Mouse (Mus musculus): Measurements from ENCODE around the gene Tapbpl.
"Not testable (repeated sequence)": the region's sequence is repeated elsewhere in the genome, so short reads cannot be mapped to it uniquely, and the experiment has no call there.

The Tapbpl gene

GRCm38 (mm10) chr6:125231117-125232044 lies at the start of gene Tapbpl:
TSS of gene Tapbpl (minus strand) at chr6:125231860.
- DNase-seq (ENCODE audit: low spot score) = peak; percentile 47

- DNase-seq (ENCODE audit: low spot score) = no peak
Observed at GRCm38 (mm10) chr6:125279729-125280128, 48.1 kb upstream of the Tapbpl start.

DNA sequence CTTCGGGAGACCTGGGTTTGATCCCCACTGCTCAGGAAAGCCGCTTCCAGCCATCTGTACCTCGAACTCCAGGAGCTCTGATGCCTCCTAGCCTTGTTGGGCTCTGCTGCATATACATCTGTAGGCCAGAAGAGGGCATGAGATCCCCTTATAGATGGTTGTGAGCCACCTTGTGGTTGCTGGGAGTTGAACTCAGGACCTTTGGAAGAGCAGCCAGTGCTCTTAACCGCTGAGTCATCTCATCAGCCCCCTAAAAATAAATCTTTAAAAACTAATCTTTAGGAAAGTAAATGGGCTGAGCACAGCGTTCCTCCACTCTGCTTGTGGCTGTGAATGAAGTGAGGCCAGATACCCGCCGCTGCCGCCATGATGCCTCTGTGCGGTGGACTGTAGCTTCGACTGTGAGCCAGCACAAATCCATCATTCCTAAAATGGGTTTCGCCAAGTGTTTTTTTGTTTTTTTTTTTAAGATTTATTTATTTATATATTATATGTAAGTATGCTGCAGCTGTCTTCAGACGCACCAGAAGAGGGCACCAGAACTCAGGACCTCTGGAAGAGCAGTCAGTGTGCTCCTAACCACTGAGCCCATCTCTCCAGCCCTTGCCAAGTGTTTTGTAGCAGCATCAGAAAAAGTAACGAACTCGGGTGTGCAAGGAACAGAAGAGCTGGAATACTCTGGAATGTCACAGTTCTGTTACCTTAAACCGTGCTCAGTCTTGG lies 43.3 kb upstream of the Tapbpl start:
- peak; percentile 44 for DNase-seq (ENCODE audit: low spot score)

- no peak for DNase-seq (ENCODE audit: low spot score)
Observed at GRCm38 (mm10) chr6:125272228-125272785, 40.6 kb upstream of the Tapbpl start.

GRCm38 (mm10) chr6:125271455-125272227 lies 40.0 kb upstream of the Tapbpl start:
- DNase-seq (ENCODE audit: low spot score) = peak; percentile 89

DNA sequence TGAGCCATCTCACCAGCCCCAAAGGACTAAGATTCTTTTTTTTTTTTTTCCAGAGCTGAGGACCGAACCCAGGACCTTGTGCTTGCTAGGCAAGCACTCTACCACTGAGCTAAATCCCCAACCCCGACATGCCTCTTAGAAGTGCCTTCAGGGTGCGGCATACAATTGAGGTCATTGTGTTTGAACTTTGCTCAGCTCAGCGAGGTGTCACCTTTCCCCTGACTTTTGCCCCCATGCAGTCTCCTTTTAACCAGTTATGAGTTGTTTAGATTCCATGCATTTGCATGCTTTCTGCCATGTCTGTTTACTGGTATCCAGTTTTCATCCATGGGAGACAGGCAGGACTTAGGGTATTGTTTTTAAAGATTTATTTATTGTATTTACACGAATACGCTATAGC lies 37.1 kb upstream of the Tapbpl start:
- DNase-seq (ENCODE audit: low spot score) = no peak

GRCm38 (mm10) chr6:125267469-125267868 lies 35.8 kb upstream of the Tapbpl start:
- DNase-seq (ENCODE audit: low spot score) = no peak

DNA sequence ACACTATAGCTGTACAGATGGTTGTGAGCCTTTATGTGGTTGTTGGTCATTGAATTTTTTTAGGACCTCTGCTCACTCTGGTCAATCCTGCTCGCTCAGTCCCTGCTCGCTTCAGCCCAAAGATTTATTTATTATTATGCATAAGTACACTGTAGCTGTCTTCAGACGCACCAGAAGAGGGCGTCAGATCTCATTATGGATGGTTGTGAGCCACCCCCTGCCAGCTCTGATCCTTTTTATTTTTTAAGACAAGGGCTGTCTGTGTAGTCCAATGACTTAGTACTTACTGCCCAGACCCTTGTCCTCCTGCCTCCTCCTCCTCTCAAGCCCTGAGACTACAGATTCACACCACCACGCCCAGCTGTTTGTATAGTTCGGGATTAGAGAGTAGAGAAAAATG lies 34.9 kb upstream of the Tapbpl start:
- DNase-seq (ENCODE audit: low spot score) = not testable (repeated sequence)

DNA sequence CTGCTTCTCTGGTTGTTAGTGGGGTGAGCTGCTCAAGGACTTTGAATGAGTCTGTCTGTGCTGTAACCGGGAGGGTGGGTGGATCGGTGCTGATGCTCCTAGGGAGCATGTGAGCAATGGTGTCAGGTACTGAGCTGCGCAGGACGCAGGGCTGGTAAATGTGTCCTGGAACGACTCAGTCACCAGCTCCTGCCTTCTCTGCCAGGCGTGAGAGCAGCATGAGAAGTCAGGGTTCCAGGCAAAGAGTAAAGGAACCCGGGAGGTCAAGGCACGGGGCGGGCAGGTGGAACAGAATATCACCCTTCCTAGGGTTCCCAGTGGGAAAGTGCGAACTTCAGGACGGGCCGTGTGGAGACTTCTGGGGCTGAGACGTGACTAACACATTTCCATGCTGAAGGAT lies 34.4 kb upstream of the Tapbpl start:
- DNase-seq (ENCODE audit: low spot score) = no peak

DNA sequence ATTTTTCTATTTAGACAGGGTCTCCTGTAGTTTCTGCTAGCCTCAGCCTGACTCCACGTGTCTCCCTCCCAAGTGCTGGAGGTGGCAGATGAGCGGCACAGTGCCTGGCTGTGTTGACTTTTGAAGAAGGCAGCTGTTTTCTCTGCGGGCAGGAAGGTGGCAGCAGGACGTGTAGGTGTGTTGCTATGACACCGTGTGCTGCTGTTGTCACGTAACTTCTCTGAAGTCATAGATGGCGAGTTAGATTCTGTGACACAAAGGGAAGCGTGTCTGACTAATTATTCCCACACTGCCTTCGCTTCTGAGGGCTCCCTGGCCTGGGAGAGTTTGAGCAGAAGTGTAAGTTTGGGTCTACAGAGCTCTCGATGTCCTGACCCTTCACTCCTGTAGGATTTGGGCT lies 33.6 kb upstream of the Tapbpl start:
- DNase-seq (ENCODE audit: low spot score) = no peak

DNA sequence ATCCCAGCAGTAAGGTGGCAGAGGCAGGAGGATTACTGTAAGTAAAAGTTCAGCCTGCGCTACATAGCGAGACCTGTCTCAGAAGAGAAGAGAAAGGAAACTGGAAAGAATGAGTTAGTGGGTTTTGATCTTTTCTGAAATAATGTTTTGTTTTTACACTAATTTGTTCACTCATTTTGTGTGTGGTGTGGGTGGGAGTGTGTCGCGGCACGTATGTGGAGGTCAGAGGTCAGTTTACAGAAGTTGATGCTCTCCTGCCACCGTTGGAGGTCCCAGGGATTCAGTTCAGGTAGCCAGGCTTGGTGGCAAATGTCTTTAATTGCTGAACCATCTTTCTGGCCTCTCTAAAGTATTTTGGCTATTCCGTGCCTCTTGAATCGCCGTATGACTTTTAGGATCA lies 32.6 kb upstream of the Tapbpl start:
- no peak for DNase-seq (ENCODE audit: low spot score)

GRCm38 (mm10) chr6:125260006-125260555 lies 28.4 kb upstream of the Tapbpl start:
- DNase-seq (ENCODE audit: low spot score) = no peak

- DNase-seq (ENCODE audit: low spot score) = no peak
Observed at GRCm38 (mm10) chr6:125256222-125256966, 24.7 kb upstream of the Tapbpl start.

DNA sequence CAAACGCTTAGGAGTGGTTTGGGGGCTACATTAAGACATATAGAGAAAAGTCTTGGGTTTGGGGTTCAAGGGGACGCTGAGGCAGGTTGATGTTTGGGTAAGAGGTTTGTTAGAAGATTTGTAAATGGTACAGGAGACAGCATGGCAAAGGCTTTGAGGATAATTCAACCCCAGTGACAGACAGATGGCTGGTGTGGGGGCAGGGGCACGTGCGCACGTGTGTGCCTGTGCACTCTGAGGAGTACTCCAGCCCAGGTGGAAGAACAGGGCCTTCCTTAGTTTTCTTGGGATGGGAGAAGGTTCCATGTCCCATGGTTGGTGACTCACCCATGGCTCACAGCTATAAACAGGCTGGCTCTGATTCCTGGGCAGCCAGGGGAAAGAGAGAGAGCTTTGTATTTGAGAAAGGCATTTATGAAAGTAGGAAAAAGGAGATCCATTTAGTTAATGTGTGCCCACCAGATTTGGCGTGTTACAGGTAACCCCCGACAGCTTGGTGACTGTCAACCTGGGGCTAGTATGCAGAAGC lies 23.9 kb upstream of the Tapbpl start:
- no peak for DNase-seq (ENCODE audit: low spot score)

- DNase-seq (ENCODE audit: low spot score) = no peak
Observed at GRCm38 (mm10) chr6:125253863-125254715, 22.4 kb upstream of the Tapbpl start.

DNA sequence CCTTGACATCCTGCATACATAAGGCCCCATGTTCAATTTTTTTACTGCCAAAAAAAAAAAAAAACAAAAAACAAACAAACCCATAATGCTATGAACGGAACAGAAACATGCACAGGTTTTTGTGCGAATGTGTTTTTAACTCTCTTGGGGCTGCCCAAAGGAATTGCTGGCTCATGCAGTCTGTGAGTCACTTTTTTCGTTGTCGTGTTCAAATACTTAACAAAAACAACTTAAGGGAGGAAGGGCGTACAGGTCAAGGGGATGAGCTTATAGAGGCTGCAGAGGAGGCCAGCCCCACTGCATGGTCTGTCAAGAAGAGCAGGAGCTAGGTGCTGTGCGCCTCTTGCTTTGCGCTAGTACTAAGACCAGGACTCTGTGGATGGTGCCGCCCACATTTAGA lies 21.1 kb upstream of the Tapbpl start:
- DNase-seq (ENCODE audit: low spot score) = no peak

- DNase-seq (ENCODE audit: low spot score) = no peak
Observed at GRCm38 (mm10) chr6:125252285-125252684, 20.6 kb upstream of the Tapbpl start.

- DNase-seq (ENCODE audit: low spot score) = no peak
Observed at GRCm38 (mm10) chr6:125244551-125244950, 12.9 kb upstream of the Tapbpl start.

DNA sequence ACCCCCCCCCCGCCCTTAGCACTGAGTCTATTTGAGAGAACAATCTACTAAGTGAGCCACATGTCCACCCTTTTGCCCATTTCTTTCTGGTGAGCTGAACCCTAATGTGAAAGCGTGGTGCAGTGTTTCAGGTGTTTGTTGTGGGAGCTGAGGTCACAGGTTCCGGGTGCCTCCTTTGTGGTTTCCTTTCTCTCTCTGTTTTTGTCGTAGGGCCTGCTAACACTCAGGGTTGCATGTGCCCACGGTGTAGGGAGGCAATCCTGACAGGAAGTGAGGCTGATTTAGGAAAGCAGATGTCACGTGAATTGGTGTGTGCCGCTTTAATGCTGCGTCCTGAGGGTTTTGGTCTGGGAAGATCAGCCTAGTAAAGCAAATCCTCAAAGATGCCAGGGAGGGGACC lies 9.9 kb upstream of the Tapbpl start:
- DNase-seq (ENCODE audit: low spot score) = no peak

- DNase-seq (ENCODE audit: low spot score) = no peak
Observed at GRCm38 (mm10) chr6:125240617-125241016, 9.0 kb upstream of the Tapbpl start.

All from urinary bladder, postnatal 25 days (tissue).